Mouse (Mus musculus) stomach, postnatal 0 days (tissue): ENCODE results near the gene Dhx37.

Experiments used
- CTCF ChIP-seq: IDR thresholded peaks from 2 replicates; pipeline ENCODE4 v1.5.1; 2016; ENCODE audit warnings: antibody characterized with exemption, low read depth, mild to moderate bottlenecking, moderate library complexity
- EP300 ChIP-seq: optimal IDR thresholded peaks from 2 replicates; pipeline ENCODE3; 2016; ENCODE audit warnings: antibody characterized with exemption

DNA sequence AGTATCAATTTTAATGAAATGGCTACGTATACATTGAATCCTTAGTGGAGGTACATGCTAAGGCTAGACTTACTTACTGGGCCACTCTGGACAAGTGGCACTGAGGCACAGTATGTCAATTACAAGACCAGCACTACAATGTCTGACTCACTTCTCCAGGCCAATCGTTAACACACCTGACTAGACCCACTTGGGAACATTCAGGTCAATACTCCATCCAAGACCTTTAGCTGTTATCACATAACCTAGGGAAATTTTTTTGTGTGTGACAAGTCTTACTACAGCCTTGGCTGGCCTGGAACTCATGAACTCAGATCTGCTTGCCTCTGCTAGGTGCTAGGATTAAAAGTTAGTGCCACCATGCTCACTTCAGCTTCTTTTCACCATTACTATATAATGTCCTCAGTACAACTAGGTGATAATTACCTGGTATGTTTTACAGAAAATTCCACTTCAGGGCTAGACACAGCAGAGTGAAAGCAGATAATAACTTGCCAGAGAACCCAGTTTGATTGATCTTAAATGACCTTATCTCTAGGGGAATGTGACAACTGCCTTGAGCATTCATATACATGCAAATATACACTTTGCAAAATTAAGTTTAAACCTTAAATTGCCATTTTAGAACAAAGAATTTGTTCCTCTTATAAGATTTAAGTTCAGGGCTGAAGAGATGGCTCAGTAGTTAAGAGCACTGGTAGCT, 49.3 kb downstream of the Dhx37 start:
- TF ChIP-seq EP300 (no peak), CTCF (no peak)
